Mouse (Mus musculus) myocyte (in vitro differentiated cells): ENCODE measurements around the gene Klhdc9. TPM values are rescaled to one million over a fixed set of nuclear protein-coding genes. Genes with fewer than 3 reads are reported as not detected.

ENCODE experiments used
- H3K27me3 ChIP-seq: one replicate; pipeline ENCODE4 v1.6.1; 2011; ENCODE audit not compliant: control insufficient read depth, insufficient read depth, insufficient read length
- H3K36me3 ChIP-seq: one replicate; pipeline ENCODE4 v1.6.1; 2011; ENCODE audit not compliant: control insufficient read depth, insufficient read depth
- H3K4me2 ChIP-seq: one replicate; pipeline ENCODE4 v1.6.1; 2011; ENCODE audit warnings: low read depth, control low read depth
- H3K4me3 ChIP-seq: one replicate; pipeline ENCODE4 v1.5.1; 2011; ENCODE audit warnings: mild to moderate bottlenecking, control low read depth, moderate library complexity
- H3K79me2 ChIP-seq: one replicate; pipeline ENCODE4 v1.6.1; 2011; ENCODE audit not compliant: control insufficient read depth, insufficient read depth
- H3ac ChIP-seq: one replicate; pipeline ENCODE4 v1.6.1; 2011; ENCODE audit not compliant: control insufficient read depth, insufficient read length
- CEBPB ChIP-seq: IDR thresholded peaks from 2 replicates; pipeline ENCODE4 v1.6.1; 2011; ENCODE audit warnings: mild to moderate bottlenecking, moderate library complexity; ENCODE audit not compliant: poor library complexity, insufficient read depth, severe bottlenecking
- E2F4 ChIP-seq: IDR thresholded peaks from one replicate; pipeline ENCODE4 v1.6.1; 2011; ENCODE audit warnings: mild to moderate bottlenecking, control low read depth, moderate library complexity; ENCODE audit not compliant: insufficient read depth
- MAX ChIP-seq: IDR thresholded peaks from one replicate; pipeline ENCODE4 v1.6.1; 2011; ENCODE audit warnings: low read depth, mild to moderate bottlenecking, control low read depth
- MYOD1 ChIP-seq, 3 experiments: IDR thresholded peaks; one replicate each; pipeline ENCODE4 v1.6.1; 2011; ENCODE audit warnings: control low read depth in 2 of 3, low read depth in 2 of 3, mild to moderate bottlenecking in 2 of 3, moderate library complexity in 1 of 3; ENCODE audit not compliant: insufficient read length in 2 of 3, control insufficient read depth in 1 of 3
- MYOG ChIP-seq, 3 experiments: IDR thresholded peaks; one replicate each; pipeline ENCODE4 v1.6.1; 2011; ENCODE audit warnings: control low read depth in 2 of 3, low read depth in 2 of 3, mild to moderate bottlenecking in 2 of 3; ENCODE audit not compliant: insufficient read length in 2 of 3, control insufficient read depth in 1 of 3, insufficient read depth in 1 of 3
- POLR2A ChIP-seq: IDR thresholded peaks from one replicate; pipeline ENCODE4 v1.6.1; 2011; ENCODE audit warnings: low read depth, mild to moderate bottlenecking, control low read depth, moderate library complexity; ENCODE audit not compliant: insufficient read length
- POLR2AphosphoS2 ChIP-seq: IDR thresholded peaks from one replicate; pipeline ENCODE4 v1.6.1; 2011; ENCODE audit warnings: low read depth, control low read depth; ENCODE audit not compliant: insufficient read length
- REST ChIP-seq: IDR thresholded peaks from one replicate; pipeline ENCODE4 v1.6.1; 2011; ENCODE audit warnings: mild to moderate bottlenecking, control low read depth, moderate library complexity; ENCODE audit not compliant: insufficient read depth, insufficient read length
- SRF ChIP-seq: IDR thresholded peaks from one replicate; pipeline ENCODE4 v1.6.1; 2011; ENCODE audit warnings: low read depth; ENCODE audit not compliant: control insufficient read depth, insufficient read length
- TCF12 ChIP-seq: IDR thresholded peaks from one replicate; pipeline ENCODE4 v1.6.1; 2011; ENCODE audit warnings: mild to moderate bottlenecking, control low read depth; ENCODE audit not compliant: poor library complexity, insufficient read depth, severe bottlenecking
- TCF3 ChIP-seq: IDR thresholded peaks from one replicate; pipeline ENCODE4 v1.6.1; 2011; ENCODE audit warnings: low read depth, control low read depth; ENCODE audit not compliant: insufficient read length
- USF1 ChIP-seq: IDR thresholded peaks from one replicate; pipeline ENCODE4 v1.6.1; 2011; ENCODE audit warnings: low read depth, mild to moderate bottlenecking, control low read depth, moderate library complexity
- polyA plus RNA-seq: library from polyadenylated mRNA; unstranded; fragments of >200 nt; fragmentation: generic; extraction: Trizol; gene quantifications from one replicate; pipeline ENCODE4 v1.2.1, GENCODE M21; 2012; ENCODE audit warnings: missing spikeins

Gene Klhdc9
- polyA plus RNA-seq, 1 experiment, result not detected

- Histone ChIP-seq H3K36me3 (no peaks in the 10 kb centered on the region), H3ac (no peak overlapping the region), H3K4me3 (no peak overlapping the region), H3K27me3 (no peaks in the 10 kb centered on the region), H3K79me2 (no peaks in the 10 kb centered on the region), H3K4me2 (no peak overlapping the region)
- no peak for TF ChIP-seq MYOG (IDR thresholded peaks at IDR 0.05; ENCODE audit: control insufficient read depth in 1 of 3, insufficient read depth in 1 of 3, insufficient read length in 2 of 3, low read depth in 2 of 3)
- no peak for TF ChIP-seq USF1
- no peak for TF ChIP-seq TCF12
- no peak for TF ChIP-seq SRF
- no peak for TF ChIP-seq E2F4
- no peak for TF ChIP-seq CEBPB
- TF ChIP-seq POLR2AphosphoS2, result no peak
- no peak for TF ChIP-seq MAX
- TF ChIP-seq TCF3, result no peak
- TF ChIP-seq POLR2A, result no peak
- TF ChIP-seq REST, result no peak
- TF ChIP-seq MYOD1 (IDR thresholded peaks at IDR 0.05; ENCODE audit: control insufficient read depth in 1 of 3, insufficient read length in 2 of 3, low read depth in 2 of 3), result no peak
Measured at GRCm38 (mm10) chr1:171382096-171382620, 21.6 kb upstream of the Klhdc9 start.

GRCm38 (mm10) chr1:171379935-171380599 is 19.5 kb upstream of the Klhdc9 start:
- H3K27me3 ChIP-seq, result no peaks in the 10 kb centered on the region
- no peaks in the 10 kb centered on the region for H3K79me2 ChIP-seq
- H3ac ChIP-seq, result no peak overlapping the region
- H3K36me3 ChIP-seq, result no peaks in the 10 kb centered on the region
- H3K4me3 ChIP-seq, result no peak overlapping the region
- peak overlapping the region; percentile 49 for H3K4me2 ChIP-seq
- TF ChIP-seq MYOD1 (IDR thresholded peaks at IDR 0.05; ENCODE audit: control insufficient read depth in 1 of 3, insufficient read length in 2 of 3, low read depth in 2 of 3) (no peak), POLR2AphosphoS2 (no peak), TCF12 (no peak), SRF (no peak)

- TF ChIP-seq POLR2A, result no peak
- no peak for TF ChIP-seq USF1
- TF ChIP-seq TCF12, result no peak
- TF ChIP-seq MYOG (IDR thresholded peaks at IDR 0.05; ENCODE audit: control insufficient read depth in 1 of 3, insufficient read depth in 1 of 3, insufficient read length in 2 of 3, low read depth in 2 of 3), result no peak
- no peak for TF ChIP-seq SRF
- no peak for TF ChIP-seq CEBPB
- TF ChIP-seq MYOD1 (IDR thresholded peaks at IDR 0.05; ENCODE audit: control insufficient read depth in 1 of 3, insufficient read length in 2 of 3, low read depth in 2 of 3), result no peak
- TF ChIP-seq REST, result no peak
- no peak overlapping the region for H3K4me3 ChIP-seq
Measured at GRCm38 (mm10) chr1:171378298-171378697, 17.7 kb upstream of the Klhdc9 start.

GRCm38 (mm10) chr1:171375646-171376097 is 15.1 kb upstream of the Klhdc9 start:
- H3K4me3 ChIP-seq, result no peak overlapping the region
- H3K27me3 ChIP-seq, result no peaks in the 10 kb centered on the region
- H3K36me3 ChIP-seq, result no peaks in the 10 kb centered on the region
- no peak for TF ChIP-seq USF1
- TF ChIP-seq MYOD1 (IDR thresholded peaks at IDR 0.05; ENCODE audit: control insufficient read depth in 1 of 3, insufficient read length in 2 of 3, low read depth in 2 of 3), result no peak
- TF ChIP-seq MYOG (IDR thresholded peaks at IDR 0.05; ENCODE audit: control insufficient read depth in 1 of 3, insufficient read depth in 1 of 3, insufficient read length in 2 of 3, low read depth in 2 of 3), result peak in 1 of 3 experiments; percentile 25
- TF ChIP-seq POLR2AphosphoS2, result no peak
- TF ChIP-seq SRF, result no peak
- TF ChIP-seq CEBPB, result peak; percentile 65; the same call in 1 of the 2 replicates
- TF ChIP-seq POLR2A, result peak; percentile 71
- no peaks in the 10 kb centered on the region for H3K79me2 ChIP-seq
- peak overlapping the region; percentile 47 for H3K4me2 ChIP-seq
- no peak overlapping the region for H3ac ChIP-seq

More at GRCm38 (mm10) chr1:171378298-171378697, 17.7 kb upstream of the Klhdc9 start:
- Histone ChIP-seq H3K79me2 (no peaks in the 10 kb centered on the region), H3K27me3 (no peaks in the 10 kb centered on the region), H3K4me2 (no peak overlapping the region), H3K36me3 (no peaks in the 10 kb centered on the region), H3ac (no peak overlapping the region)

- Histone ChIP-seq H3ac (no peak overlapping the region), H3K36me3 (no peaks in the 10 kb centered on the region), H3K4me3 (no peak overlapping the region), H3K4me2 (no peak overlapping the region), H3K27me3 (no peaks in the 10 kb centered on the region), H3K79me2 (no peaks in the 10 kb centered on the region)
- no peak for TF ChIP-seq TCF12
- no peak for TF ChIP-seq MYOG (IDR thresholded peaks at IDR 0.05; ENCODE audit: control insufficient read depth in 1 of 3, insufficient read depth in 1 of 3, insufficient read length in 2 of 3, low read depth in 2 of 3)
- no peak for TF ChIP-seq CEBPB
- no peak for TF ChIP-seq E2F4
- no peak for TF ChIP-seq MYOD1 (IDR thresholded peaks at IDR 0.05; ENCODE audit: control insufficient read depth in 1 of 3, insufficient read length in 2 of 3, low read depth in 2 of 3)
- no peak for TF ChIP-seq REST
- no peak for TF ChIP-seq USF1
- no peak for TF ChIP-seq SRF
- no peak for TF ChIP-seq MAX
- TF ChIP-seq POLR2AphosphoS2, result no peak
Measured at GRCm38 (mm10) chr1:171373946-171374345, 13.3 kb upstream of the Klhdc9 start.
